Mouse (Mus musculus) retina, postnatal 1 day (tissue): ENCODE measurements around the gene Anln.

ENCODE experiments used
- DNase-seq: peaks from one replicate; pipeline ENCODE4 v3.0.0-alpha.2; 2012

Gene Anln

DNA sequence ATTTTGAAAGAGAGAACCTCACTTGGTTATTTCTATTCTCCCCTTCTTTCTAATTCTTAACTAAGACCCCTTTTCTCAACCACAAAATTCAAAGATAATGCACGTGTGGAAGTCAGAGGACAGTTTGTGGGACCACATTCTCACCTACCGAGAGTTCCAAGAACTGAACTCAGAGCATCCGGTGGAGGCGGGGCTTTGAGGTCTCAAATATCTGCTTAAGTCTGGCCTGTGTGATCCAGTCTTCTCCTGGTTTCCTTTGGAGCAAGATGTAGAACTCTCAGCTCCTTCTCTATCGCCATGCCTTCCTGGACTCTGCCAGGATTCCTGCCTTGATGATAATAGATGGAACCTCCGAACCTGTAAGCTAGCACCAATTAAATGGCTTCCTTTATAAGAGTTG, 13.0 kb upstream of the Anln start:
- DNase-seq: no peak

DNA sequence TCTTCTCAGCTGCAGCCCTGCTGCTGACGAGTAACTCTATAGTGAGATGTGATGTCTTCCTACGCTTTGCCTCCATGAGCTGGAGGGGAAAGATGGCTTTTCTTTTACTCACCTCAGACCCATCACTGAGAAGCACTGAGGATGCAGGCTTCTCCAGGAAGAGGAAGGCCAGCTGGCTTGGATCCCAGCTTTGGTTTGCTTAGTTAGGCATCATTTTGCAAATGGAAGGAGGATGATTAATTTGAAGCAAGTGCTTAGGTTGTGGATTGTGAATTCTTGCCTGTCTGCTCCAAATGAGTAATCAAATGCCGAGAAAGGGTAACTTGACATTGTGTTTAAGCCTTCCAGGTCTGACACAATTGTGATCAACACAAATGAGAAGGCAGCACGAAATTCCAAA, 10.0 kb upstream of the Anln start:
- DNase-seq: no peak

DNA sequence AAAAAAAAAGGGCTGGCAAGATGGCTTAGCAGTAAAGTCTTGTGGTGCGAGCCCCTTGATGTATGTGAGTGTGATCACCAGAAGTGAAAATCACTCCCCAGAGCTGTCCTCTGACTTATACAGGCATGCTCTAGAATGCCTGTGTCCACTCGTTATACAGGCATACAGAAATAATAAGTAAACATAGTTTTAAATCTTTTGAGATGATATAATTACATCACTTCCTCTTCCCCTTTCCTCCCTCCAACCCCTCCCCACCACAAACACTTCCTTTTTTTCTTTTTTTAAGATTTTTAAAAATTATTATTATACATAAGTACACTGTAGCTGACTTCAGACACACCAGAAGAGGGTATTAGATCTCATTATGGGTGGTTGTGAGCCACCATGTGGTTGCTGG, 5.7 kb upstream of the Anln start:
- no peak for DNase-seq

DNA sequence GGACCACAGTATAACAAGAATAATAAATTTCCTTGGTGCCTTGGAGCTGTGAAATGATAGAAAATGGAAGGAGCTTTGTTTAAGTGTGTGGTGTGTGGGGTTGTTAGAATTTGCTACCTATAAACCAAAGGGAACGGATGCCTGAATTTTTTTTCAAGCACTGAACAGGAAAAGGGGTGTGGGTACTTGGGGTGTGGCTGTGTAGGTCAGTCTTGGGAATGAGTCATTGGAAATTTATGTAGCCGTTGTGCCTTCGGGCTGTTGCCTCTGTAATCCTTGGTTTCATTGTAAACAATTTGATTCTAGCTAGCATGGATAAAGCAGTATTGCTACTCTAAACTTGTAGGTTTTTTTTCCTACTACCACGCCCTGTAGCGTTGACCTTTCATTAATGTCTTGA, 1.4 kb upstream of the Anln start:
- no peak for DNase-seq

DNA sequence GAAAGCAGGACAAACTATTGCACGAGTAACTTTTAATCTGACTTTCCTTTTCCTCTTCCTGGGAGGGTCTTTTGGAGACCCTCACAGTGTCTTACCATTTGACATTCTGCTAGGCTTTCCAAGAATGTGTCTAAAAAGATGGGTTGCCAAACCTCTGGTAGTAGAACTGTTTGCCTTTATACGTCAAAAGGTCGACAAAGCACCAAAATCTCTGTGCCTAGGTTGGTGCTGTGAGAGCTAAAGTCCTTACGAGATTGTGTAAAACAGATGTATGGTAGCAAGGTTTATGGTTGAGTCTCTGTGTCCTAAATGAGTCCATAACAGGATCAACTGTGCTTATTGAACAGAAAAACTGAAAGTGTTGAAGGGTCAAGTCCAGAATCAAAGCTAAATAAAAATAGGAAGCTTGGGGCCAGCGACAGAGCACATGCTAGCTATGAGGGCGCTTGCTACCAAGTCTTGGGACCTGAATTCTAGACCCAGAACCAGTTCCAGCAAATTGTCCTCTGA, 803 bp upstream of the Anln start:
- no peak for DNase-seq

DNA sequence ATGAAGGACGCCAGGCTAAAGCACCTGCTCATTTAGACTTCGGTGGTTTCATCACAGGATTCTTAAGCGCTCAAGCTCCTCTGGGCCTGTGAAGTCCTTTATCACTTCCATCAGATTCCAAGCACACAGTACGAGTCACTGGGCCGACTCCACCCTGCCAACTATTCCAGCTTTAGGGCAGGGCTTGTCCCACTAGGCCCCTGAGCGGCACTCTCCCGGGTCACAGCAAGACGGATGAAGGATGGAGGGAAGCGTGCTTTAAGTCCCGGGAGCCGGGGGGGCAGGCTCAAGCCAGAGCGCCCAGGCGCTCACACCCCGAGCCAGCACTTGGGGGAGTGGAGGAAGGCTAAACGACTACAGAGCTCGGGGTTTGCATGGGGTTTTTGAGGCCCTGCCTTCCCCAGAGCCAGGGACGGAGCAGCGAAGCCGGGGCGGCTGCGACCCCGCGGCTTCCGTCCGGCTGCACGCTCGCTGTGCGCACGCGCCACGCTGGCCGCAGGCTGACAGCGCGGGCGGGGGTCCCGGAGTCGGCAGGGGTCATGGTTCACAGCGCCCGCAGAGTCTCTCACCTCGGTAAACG, 497 bp downstream of the Anln start:
- DNase-seq: no peak

DNA sequence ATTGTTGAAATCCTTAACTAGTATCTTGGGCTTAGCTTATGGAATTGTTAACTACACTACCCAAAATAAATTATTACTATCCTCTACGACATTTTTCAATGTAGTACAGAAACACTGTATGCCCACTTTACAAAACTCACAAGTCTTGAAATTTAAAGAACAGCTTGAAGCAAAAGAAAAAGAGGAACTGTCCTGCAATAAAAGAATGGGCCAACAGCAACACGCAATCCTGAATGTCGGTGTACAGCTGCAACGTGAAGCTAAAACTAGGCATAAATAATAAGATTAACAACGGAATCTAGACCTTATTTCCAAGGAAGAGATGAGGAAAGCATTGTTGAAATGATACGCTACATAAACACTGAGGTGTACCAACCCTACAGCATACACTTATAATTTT, 1.1 kb downstream of the Anln start:
- DNase-seq: no peak

DNA sequence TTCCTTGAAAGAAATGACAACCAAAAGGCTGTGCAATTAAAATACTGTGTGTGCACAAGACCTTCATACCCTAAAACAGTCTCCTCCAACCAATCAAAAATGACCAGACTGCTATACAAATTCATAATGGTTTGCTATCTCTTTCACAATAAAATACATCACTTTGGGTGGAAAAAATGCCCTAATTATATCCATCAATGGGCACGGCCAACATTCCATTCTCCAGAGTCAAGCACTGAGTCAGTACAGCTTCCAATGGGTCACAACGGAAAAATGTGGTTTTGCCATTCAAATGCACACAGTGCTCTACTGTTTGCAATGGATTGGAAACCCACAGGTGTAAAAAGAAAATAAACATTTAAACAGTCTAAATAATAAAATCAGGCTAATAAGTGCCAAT, 3.1 kb downstream of the Anln start:
- DNase-seq: no peak

DNA sequence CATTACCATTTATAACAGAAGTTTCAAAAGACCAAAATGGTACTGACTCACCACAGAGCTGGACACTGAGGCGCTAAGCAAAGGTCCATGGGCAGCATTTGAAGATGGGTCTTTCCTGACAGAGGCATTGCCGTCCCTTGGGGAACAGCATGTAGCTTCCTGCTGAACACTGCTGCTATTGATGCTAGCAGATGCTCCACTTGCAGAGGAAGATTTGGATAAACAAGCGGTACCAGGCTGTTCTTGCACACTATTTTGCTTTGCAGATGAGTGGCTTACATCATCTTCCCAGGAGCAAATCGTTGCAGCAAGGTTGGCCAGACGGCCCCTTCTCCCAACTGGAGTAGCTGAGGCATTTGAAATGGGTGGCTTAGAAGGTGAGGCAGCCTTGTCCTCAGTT, 12.9 kb downstream of the Anln start:
- no peak for DNase-seq

DNA sequence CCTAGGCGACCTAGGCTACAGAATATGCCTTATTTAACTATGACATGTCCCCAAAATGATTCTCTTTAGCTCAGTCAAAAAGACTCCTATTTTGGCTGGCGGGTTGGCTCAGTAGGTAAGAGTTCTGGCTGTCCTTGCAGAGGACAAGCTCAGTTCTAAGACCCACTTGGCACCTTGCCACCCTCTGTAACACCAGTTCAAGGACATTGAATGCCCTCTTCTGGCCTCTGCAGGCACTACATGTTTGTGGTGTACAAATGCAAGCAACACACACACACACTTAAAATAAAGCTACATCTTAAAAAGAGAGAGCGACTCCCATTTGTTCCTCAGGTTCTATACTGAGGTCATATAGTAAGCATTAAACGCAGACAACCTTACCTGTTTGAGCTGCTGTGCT, 16.2 kb downstream of the Anln start:
- peak; percentile 53 for DNase-seq

DNA sequence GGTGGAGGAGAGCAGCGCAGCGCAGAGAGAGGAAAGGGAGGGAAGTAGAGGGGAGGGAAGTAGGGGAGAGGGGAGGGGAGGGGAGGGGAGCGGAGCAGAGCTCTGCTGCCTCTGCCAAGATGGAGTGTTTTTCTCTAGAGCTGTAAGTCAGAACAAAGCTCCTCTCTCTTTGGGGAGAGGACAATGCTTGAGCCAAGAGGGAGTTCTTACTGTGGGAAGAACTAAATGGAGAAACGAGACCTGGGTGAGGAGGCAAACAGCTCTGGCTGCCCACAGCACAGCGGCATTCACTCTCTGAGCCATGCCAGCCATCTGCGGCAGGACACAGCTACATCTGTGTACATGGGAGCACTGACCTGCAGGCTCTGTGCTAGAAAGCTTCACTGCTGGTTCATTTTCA, 21.0 kb downstream of the Anln start:
- DNase-seq: no peak

DNA sequence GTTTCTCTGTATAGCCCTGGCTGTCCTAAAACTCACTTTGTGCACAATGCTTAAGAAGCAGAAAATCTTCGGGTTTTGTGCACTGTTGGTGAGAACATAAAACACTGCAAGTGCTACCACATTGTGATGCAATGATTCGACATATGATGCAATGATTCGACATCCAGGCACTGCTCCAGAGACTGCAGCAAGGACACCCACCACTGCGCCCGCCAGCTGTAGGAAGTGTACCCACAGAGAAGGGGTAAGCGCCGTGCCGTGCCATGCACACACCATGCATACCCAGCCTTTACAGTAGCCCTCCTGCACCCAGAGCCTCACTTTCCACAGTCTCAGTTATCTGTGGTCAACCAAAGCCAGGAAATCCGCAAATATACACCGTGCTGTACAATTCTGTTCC, 22.4 kb downstream of the Anln start:
- DNase-seq: no peak

DNA sequence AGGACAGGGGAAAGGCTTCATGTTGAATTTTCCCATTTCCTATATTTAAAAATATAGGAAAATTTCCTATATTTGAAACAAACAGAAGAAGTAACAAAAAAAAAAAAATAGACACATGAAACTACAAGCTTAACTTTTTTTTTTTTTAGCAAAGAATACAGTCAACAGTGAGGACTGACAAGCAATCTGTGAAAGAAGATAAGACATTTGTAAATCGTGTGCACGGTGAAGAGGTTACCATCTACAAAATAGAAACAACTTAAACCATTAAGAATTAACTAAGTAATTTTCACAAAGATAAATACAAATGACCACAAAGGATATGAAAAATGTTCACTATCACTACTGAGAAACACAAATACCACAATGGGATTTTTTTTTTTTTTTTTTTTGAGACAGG, 22.8 kb downstream of the Anln start:
- no peak for DNase-seq

DNA sequence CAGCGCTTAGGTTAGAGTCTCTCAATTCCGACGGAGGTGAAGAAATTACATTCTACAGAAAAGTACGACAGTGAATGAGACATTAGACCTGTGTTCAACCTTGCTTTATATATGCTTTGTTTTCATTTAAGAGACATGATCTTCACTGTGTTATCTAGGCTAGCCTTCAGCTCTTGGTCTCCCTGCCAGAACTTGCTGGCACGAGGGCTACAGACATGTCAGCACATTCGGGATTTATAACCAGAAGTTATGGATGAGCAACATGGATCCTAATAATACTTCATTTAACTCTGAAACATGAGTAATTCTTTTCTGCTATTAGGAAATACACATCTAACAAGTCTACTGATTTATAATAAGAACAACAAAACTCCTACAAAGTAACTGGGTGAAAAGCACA, 28.1 kb downstream of the Anln start:
- no peak for DNase-seq

DNA sequence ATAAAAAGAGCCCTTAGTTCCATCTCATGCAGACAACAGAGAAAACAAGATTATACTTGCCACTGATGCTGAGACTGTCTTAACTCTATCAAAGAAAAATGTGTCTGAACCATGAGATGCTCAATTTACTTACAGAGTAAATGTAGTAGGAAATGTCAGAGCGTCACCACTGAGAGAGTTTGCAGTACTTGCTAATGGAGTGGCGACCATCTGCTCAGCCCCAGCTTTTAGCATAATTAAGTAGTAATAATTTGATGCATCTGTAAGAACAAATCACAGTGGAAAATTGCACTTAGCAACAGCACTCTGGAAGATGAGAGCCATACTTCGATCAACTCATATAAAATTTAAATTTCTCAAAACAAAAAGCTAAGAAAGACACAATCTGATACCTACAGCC, 33.1 kb downstream of the Anln start:
- no peak for DNase-seq

DNA sequence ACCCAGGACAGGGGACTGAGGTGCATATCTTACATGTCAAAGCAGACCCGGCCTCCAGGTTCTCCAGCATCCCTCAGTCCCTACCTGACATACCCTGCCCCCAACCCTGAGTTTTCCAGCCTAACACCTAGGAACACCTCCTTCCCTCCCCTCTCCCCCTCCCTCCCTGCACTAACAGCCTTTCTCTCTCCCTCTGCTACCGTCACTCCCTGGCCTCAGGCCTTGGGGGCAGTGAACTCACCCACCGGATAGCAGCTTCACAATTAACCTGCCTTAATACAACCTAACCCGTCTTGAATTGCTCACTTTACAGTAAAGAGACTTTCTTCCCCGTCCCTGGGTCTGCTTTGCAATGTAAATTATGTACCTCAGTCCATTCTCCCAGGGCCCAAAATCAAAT, 35.1 kb downstream of the Anln start:
- no peak for DNase-seq

DNA sequence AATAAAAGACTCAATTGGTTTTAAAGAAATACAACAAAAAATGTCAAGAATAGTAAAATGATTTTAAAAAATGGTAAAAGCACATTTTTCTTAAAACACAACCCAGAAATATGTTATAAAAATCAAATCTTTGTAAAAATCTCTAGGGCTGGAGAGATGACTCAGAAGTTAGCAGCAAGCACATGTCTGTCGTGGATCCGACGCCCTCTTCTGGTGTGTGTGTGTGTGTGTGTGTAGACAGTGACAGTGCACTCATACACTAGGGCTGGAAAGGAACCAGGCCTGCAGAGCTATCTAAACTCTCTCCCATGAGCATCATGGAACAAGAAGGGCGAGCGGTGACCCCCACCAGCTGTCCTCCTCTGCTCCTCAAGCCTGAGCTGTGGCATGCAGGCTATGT, 35.5 kb downstream of the Anln start:
- no peak for DNase-seq

DNA sequence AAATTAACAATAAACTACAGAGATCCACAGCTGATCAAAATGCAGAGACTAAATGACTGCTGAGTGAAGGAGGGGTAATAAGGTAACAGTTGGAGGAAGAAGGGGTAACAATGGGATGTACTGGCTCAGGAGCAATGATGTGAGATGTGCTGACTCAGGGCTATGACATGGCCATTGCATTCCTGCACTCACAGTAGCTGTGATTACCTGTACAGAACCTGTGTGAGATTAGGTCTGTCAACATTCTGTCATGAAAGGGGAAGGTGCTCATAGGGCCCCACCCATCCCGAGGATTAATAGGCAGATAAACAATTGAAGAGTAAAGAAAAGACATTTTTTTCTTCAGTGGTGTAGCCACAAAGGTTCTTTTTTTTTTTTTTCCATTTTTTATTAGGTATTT, 48.7 kb downstream of the Anln start:
- DNase-seq: no peak

DNA sequence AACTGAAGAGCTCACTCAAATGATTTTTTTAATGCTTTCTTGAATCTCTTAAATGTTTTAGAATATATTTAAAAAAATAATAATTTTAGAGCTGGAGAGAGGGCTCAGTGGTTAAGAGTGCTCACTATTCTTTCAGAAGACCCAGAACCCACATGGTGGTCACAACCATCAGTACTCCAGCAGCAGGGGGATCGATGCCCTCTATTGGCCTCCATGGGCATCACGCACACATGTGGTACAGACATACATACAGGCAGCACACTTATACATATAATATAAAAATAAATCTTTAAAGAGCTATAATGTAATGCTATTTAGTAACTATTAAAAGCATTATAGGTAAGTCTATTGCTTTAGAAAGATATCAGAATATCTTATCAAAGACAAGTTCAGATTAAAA, 51.8 kb downstream of the Anln start:
- DNase-seq: no peak

DNA sequence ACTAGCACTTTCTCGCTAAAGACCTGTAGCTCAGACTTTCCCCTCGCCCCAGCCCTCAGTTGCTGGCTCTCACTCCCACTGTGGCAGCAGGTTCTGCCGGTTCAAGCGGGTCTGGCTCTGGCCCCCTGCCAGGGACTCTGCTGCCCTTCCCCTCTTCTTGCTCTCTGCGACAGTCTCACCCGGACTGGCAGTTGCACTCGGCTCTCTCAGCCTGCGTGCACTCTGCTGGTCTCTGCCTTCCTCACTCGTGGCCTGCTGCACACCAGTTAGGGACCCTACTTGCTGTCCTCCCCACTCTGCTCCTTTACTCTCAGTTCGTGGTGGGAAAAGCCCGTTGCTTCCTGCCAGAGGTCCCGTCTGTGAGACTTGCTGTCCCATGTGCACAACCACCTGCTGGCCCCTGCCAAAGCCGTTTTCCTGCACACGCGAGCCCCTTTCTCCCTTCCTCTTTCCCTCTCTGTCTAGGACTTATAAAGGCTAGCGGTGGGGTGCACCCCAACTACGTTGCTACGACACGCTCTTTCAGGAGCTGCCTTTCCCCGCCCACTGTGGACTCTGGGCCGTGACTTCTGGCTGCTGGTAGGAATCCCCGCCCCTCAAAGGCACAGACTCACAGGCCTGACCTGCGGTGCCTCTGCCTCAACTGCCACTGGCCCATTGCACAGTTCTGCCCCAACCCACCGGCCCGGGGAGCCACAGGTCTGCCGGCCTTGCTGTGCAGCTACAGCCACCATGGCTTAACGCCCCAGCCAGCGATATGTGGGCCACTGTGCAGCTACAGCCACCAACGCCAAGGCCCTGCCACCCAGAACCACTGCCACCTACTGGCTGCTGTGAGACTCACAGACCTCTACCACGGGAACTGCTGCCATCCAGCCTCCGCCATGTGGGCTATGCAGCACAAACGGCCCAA, 61.3 kb downstream of the Anln start:
- peak; percentile 92 for DNase-seq

DNA sequence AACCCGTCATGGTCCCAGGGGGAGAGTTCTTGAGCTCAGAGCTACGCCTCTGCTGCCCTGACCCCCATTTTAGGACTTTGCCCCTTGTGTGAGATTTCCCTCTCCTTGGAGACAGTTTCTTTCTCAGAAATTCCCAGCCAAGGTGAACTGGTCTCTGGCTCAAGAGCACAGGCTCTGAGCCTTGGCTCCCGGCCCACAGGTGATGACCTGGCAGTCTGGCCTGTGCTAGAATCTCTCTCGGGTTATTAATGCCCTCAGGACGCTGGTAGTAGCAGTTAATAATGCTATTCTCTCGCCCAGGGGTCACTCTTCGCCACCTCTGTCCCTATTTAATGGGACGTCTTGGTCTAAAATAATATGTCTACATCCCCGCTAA, 61.9 kb downstream of the Anln start:
- no peak for DNase-seq

DNA sequence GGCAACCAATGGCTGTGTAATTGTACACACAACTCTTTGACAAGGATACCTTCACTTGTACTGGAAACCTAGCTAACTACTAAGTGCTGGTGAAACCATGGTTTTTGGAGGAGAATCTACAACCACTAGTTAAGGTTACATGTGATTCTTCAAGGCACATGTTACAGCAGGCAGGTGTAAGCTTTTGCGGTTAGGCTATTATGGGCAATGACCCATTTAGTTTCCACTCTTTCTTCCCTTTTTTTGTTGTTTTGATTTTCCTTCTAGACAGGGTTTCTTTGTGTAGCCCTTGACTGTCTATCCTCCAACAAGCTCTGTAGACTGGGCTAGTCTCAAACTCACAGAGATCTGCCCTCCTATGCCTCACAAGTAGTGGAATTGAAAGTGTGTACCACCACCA, 64.4 kb downstream of the Anln start:
- no peak for DNase-seq

DNA sequence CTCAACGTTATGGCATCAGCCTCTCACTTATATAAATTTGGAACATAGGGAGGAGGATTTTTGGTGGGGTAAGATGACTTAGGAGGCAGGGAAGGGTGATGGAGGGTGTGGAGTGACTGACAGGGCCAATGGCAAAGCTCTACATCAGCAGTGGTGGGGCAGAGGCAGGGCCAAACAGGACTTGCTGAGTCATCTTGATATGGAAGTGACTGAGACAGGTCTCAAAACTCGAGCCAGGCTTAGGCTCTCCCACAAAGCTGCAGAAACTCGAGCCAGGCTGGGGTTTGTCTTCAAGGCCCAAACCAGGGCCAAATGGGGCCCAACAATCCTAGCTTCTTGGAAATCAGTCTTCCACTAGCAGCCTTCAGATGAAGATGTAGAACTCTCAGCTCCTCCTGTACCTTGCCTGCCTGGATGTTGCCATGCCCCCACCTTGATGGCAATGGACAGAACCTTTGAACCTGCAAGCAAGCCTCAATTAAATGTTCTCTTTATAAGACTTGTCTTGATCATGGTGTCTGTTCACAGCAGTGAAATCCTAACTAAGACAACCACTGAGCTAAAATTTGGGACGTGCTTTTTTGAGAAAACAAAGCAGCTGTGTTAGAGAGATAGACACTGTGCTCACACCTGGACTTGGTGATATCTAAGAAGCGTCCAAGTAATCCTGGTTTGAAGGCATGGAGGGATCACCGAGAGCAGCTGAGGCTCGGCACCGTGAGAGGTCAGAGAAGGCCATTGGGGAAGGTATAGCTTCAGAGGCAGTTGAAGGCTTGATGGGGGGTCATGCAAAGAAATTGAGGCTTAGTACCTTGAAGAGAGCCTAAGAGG, 66.4 kb downstream of the Anln start:
- no peak for DNase-seq

DNA sequence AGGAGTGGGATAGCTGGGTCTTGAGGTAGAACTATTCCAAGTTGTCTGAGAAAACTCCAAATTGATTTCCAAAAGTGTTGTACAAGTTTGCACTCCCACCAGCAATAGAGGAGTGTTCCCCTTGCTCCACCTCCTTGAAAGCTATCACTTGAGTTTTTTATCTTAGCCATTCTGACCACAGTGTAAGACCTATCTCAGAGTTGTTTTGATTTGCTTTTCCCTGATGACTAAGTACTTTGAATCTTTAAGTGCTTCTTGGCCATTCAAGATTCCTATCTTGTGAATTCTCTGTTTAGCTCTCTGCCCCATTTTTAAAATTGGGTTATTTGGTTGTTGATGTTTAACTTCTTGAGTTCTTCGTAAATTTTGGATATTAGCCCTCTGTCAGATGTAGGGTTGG, 69.9 kb downstream of the Anln start:
- no peak for DNase-seq
